Mouse (Mus musculus) stomach, postnatal 0 days (tissue): ENCODE measurements around the gene Mfsd8. TPM values are rescaled to one million over a fixed set of nuclear protein-coding genes. Genes with fewer than 3 reads are reported as not detected.
A peak's percentile ranks its signal among the peaks of the same experiment; 100 is the strongest.
"Not testable (repeated sequence)": the region's sequence is repeated elsewhere in the genome, so short reads cannot be mapped to it uniquely, and the experiment has no call there.

Source experiments
- ATAC-seq: fragments of 200-750 bp; cut with Nextera tagmentation; 2 replicates; pipeline ENCODE4 v1.8.0; 2017; ENCODE audit not compliant: low FRiP score, low TSS enrichment
- DNase-seq: peaks from one replicate; pipeline ENCODE4 v3.0.0-alpha.2; 2016; ENCODE audit warnings: low spot score
- H3K27ac ChIP-seq: fragments of 300-500 bp; sonication (generic); replicated peaks from 2 replicates; pipeline ENCODE4 v1.5.1; 2014; ENCODE audit warnings: mild to moderate bottlenecking, control low read depth
- H3K27me3 ChIP-seq: fragments of 300-500 bp; sonication (generic); 2 replicates; pipeline ENCODE4 v1.6.1; 2014; ENCODE audit warnings: low read length; ENCODE audit not compliant: control insufficient read depth, insufficient read depth
- H3K36me3 ChIP-seq: fragments of 300-500 bp; sonication (generic); 2 replicates; pipeline ENCODE4 v1.6.1; 2014; ENCODE audit warnings: low read length, mixed read lengths; ENCODE audit not compliant: control insufficient read depth, insufficient read depth
- H3K4me1 ChIP-seq: fragments of 300-500 bp; sonication (generic); replicated peaks from 2 replicates; pipeline ENCODE4 v1.6.1; 2014; ENCODE audit warnings: antibody characterized with exemption; ENCODE audit not compliant: control insufficient read depth, insufficient read depth
- H3K4me2 ChIP-seq: fragments of 300-500 bp; sonication (generic); replicated peaks from 2 replicates; pipeline ENCODE4 v1.6.1; 2014; ENCODE audit warnings: low read depth, mild to moderate bottlenecking, control low read depth, moderate library complexity
- H3K4me3 ChIP-seq: fragments of 300-500 bp; sonication (generic); 2 replicates; pipeline ENCODE4 v1.5.1; 2014; ENCODE audit warnings: low read depth, low read length, control low read depth
- H3K9ac ChIP-seq: fragments of 300-500 bp; sonication (generic); 2 replicates; pipeline ENCODE4 v1.6.1; 2014; ENCODE audit warnings: mild to moderate bottlenecking, low read length, control low read depth, mixed read lengths
- H3K9me3 ChIP-seq: fragments of 300-500 bp; sonication (generic); 2 replicates; pipeline ENCODE4 v1.6.1; 2016; ENCODE audit warnings: low read length; ENCODE audit not compliant: control insufficient read depth
- CTCF ChIP-seq: IDR thresholded peaks from 2 replicates; pipeline ENCODE4 v1.5.1; 2016; ENCODE audit warnings: antibody characterized with exemption, low read depth, mild to moderate bottlenecking, moderate library complexity
- EP300 ChIP-seq: optimal IDR thresholded peaks from 2 replicates; pipeline ENCODE3; 2016; ENCODE audit warnings: antibody characterized with exemption
- WGBS: fragments of 180-500 bp; shearing (Covaris S2); extraction: QIAGEN DNeasy Blood & Tissue Kit; methylation state at CpG from one replicate; pipeline ENCODE4 v1.1.7; 2014; 5-methylcytosine and 5-hydroxymethylcytosine counted together
- polyA plus RNA-seq: library from polyadenylated mRNA; unstranded; fragments of >200 nt; fragmentation: Nextera tagmentation; extraction: Ambion mirVana; gene quantifications from 2 replicates; pipeline ENCODE4 v1.2.1, GENCODE M21; 2015

Mfsd8 gene
- polyA plus RNA-seq, result 5.9 and 6.1 TPM in 2 replicates

DNA sequence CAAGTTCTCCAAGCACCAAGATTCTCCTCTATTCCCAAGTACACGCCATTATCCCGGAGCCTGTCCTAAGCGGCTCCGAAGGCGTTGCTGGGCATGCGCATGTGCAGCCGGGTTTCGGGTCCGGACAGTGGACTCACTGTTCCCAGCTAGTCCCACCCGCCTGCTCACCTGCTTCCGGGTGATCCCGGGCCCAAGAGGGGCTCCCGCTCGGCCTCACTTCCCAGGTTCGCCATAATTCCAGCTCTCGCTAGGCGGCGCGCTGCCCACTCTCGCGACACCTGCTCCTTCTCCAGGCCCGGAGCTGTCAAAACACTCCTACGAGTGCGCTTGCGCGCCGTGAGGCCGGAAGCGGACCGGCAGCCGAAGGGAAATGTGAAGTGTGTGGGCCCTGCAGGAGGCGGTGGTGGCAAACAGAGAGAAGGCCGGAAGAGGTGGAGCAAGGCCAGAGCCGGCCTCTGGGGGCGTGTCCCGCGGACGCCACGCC is at the start of gene Mfsd8:
TSS of gene Mfsd8 (minus strand) at position 414 of the 484 bp plus-strand sequence.
- H3K9me3 ChIP-seq, H3K27me3 ChIP-seq, H3K36me3 ChIP-seq, H3K4me1 ChIP-seq: not testable (repeated sequence)
- peak; percentile 98 for DNase-seq
- Histone ChIP-seq H3K4me3 (peak within 1 kb of the TSS; percentile 48), H3K9ac (peak within 1 kb of the TSS; percentile 63), H3K4me2 (peak within 1 kb of the TSS; percentile 59), H3K27ac (peak within 1 kb of the TSS; percentile 84)
- peak; percentile 99 for ATAC-seq
- WGBS, result under 1% methylated on average over 38 of the region's 39 CpGs
- TF ChIP-seq CTCF (peak; percentile 80), EP300 (peak; percentile 87)

DNA sequence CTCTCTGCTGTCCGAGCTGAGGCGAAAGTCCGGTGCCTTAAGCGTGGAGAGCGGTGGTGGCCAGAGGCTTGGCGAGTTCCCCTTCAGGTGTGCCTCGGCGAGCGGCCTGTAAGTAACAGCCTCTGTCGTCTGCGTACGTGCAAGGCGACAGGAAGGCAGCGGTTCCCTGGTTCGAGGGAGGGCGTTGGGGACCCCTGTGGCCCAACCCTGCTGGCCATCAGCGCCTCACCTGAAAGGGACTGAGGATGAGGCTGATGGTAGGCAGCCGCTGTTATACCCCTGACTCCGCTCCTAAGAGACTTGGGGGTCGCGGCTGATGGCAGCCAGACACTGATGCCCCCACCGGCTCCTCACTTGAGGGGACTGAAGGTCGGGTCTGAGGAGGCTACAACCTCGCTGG is 47.6 kb upstream of the Mfsd8 start:
- Histone ChIP-seq H3K4me2 (peak overlapping the region; percentile 81), H3K27ac (0 out of 2 replicates have a peak overlapping the region, but pooled peaks have one; percentile 45), H3K9ac (peak overlapping the region; percentile 59), H3K4me3 (peak overlapping the region; percentile 56)
- H3K36me3 ChIP-seq, ATAC-seq, H3K27me3 ChIP-seq, H3K9me3 ChIP-seq, H3K4me1 ChIP-seq: not testable (repeated sequence)
- WGBS, result 1% methylated on average over 17 of the region's 24 CpGs
- DNase-seq, result peak; percentile 30

- H3K36me3 ChIP-seq, H3K27me3 ChIP-seq, H3K4me1 ChIP-seq, H3K9me3 ChIP-seq: not testable (repeated sequence)
- TF ChIP-seq CTCF (peak; percentile 78), EP300 (peak; percentile 52)
- Histone ChIP-seq H3K9ac (peak overlapping the region; percentile 63), H3K27ac (peak overlapping the region; percentile 58), H3K4me2 (peak overlapping the region; percentile 48), H3K4me3 (peak overlapping the region; percentile 56)
- ATAC-seq (peak; percentile 100), DNase-seq (peak; percentile 99)
- WGBS, result under 1% methylated on average over 36 of the region's 38 CpGs
Measured at GRCm38 (mm10) chr3:40893816-40894258, 47.2 kb upstream of the Mfsd8 start.

- not testable (repeated sequence) for H3K4me2 ChIP-seq, H3K36me3 ChIP-seq, DNase-seq, ATAC-seq, H3K4me1 ChIP-seq, H3K9me3 ChIP-seq, H3K4me3 ChIP-seq, H3K27ac ChIP-seq, H3K27me3 ChIP-seq, H3K9ac ChIP-seq
- WGBS, result 89% methylated on average over 3 of the region's 3 CpGs
Measured at GRCm38 (mm10) chr3:40853123-40853738, 6.5 kb upstream of the Mfsd8 start.

DNA sequence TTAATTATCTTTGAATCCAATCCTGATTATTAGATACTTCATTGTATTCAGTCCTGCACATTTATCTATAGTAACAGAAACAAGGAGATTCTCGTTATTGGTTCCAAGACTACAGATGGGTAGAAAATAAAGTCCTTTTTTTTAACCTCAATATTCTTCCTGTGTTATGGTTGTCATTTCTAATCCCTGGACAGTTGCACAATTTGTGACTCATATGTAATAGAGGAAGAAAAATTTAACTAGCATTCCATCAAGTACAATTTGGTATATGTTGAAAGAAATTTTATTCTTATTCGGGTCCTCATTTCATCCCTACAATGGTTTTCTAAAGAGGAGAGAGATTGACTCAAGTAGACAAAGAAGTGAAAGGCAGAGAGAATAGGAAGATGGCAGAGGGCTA is 1.2 kb upstream of the Mfsd8 start:
- H3K36me3 ChIP-seq, H3K4me2 ChIP-seq, H3K4me1 ChIP-seq, H3K4me3 ChIP-seq, DNase-seq, H3K9ac ChIP-seq, H3K9me3 ChIP-seq, ATAC-seq, H3K27me3 ChIP-seq, H3K27ac ChIP-seq: not testable (repeated sequence)
- 84% methylated on average over 2 of the region's 2 CpGs for WGBS

GRCm38 (mm10) chr3:40847018-40847417 is 332 bp upstream of the Mfsd8 start:
- not testable (repeated sequence) for ATAC-seq
- peak overlapping the region; percentile 49; the same call in 1 of the 2 replicates for H3K27ac ChIP-seq
- under 1% methylated on average over 16 of the region's 21 CpGs for WGBS

DNA sequence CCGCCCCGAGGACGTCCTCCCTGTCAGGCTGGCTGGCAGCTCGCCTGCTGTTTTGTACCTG is 101 bp upstream of the Mfsd8 start, which contains the start of gene Abhd18:
TSS of gene Abhd18 (plus strand) at position 14 of the 61 bp plus-strand sequence.
- peak within 1 kb of the TSS; percentile 48 for H3K4me3 ChIP-seq
- H3K9me3 ChIP-seq, H3K4me1 ChIP-seq, DNase-seq, H3K27me3 ChIP-seq, H3K36me3 ChIP-seq, ATAC-seq: not testable (repeated sequence)
- no CpG with 5 or more reads among the region's 4 CpGs for WGBS
- peak within 1 kb of the TSS; percentile 84 for H3K27ac ChIP-seq
- peak within 1 kb of the TSS; percentile 59 for H3K4me2 ChIP-seq
- H3K9ac ChIP-seq, result peak within 1 kb of the TSS; percentile 63

More at GRCm38 (mm10) chr3:40847018-40847417, 332 bp upstream of the Mfsd8 start:
- DNase-seq, result peak; percentile 65
- peak; percentile 51 for TF ChIP-seq CTCF
- H3K4me1 ChIP-seq, H3K9me3 ChIP-seq, H3K36me3 ChIP-seq, H3K27me3 ChIP-seq: not testable (repeated sequence)
- H3K9ac ChIP-seq, result peak overlapping the region; percentile 63
- peak overlapping the region; percentile 48 for H3K4me3 ChIP-seq
- H3K4me2 ChIP-seq, result peak overlapping the region; percentile 59

- H3K4me1 ChIP-seq, H3K9me3 ChIP-seq, H3K27me3 ChIP-seq, H3K9ac ChIP-seq, ATAC-seq, DNase-seq, H3K36me3 ChIP-seq, H3K27ac ChIP-seq: not testable (repeated sequence)
- WGBS, result 69% methylated on average over 5 of the region's 6 CpGs
- Histone ChIP-seq H3K4me2 (peak overlapping the region; percentile 52; the same call in 1 of the 2 replicates), H3K4me3 (0 out of 2 replicates have a peak overlapping the region, but pooled peaks have one; percentile 43)
Measured at GRCm38 (mm10) chr3:40845521-40845920, 1.2 kb downstream of the Mfsd8 start.
